Mouse (Mus musculus) c-Kit-positive CD71-positive TER-119-positive erythroid progenitor cells, embryonic 14.5 days (primary cell): ENCODE measurements at regions not wholly inside any gene's neighbourhood (a gene's known extent, or its start where the extent isn't known, plus 50 kb on each side); places are given as distances from the start of the nearest gene placed in this dataset.

Experiments used
- DNase-seq: peaks from one replicate; pipeline ENCODE4 v3.0.0-alpha.2; 2013; ENCODE audit warnings: low spot score

- DNase-seq = no peak
Measured at GRCm38 (mm10) chr16:95811092-95811491, 109.2 kb downstream of the Ets2 start.

GRCm38 (mm10) chr16:95809127-95809876 is 107.4 kb downstream of the Ets2 start:
- DNase-seq = no peak

- DNase-seq = no peak
Measured at GRCm38 (mm10) chr16:95806510-95806909, 104.6 kb downstream of the Ets2 start.

GRCm38 (mm10) chr16:95804199-95804598 is 102.3 kb downstream of the Ets2 start:
- no peak for DNase-seq

GRCm38 (mm10) chr16:95802641-95803040 is 100.8 kb downstream of the Ets2 start:
- DNase-seq = no peak

- no peak for DNase-seq
Measured at GRCm38 (mm10) chr16:95802207-95802606, 100.3 kb downstream of the Ets2 start.

GRCm38 (mm10) chr16:95800911-95801442 is 99.1 kb downstream of the Ets2 start:
- DNase-seq = no peak

- DNase-seq = no peak
Measured at GRCm38 (mm10) chr16:95798582-95798981, 96.7 kb downstream of the Ets2 start.

GRCm38 (mm10) chr16:95798099-95798498 is 96.2 kb downstream of the Ets2 start:
- no peak for DNase-seq

GRCm38 (mm10) chr16:95797141-95797540 is 95.3 kb downstream of the Ets2 start:
- DNase-seq = no peak

- DNase-seq = no peak
Measured at GRCm38 (mm10) chr16:95794876-95795275, 93.0 kb downstream of the Ets2 start.

GRCm38 (mm10) chr16:95794281-95794727 is 92.4 kb downstream of the Ets2 start:
- DNase-seq = no peak

- DNase-seq = no peak
Measured at GRCm38 (mm10) chr16:95790691-95791090, 88.8 kb downstream of the Ets2 start.

- DNase-seq = no peak
Measured at GRCm38 (mm10) chr16:95789548-95789947, 87.7 kb downstream of the Ets2 start.

- no peak for DNase-seq
Measured at GRCm38 (mm10) chr16:95781681-95782080, 79.8 kb downstream of the Ets2 start.

- DNase-seq = no peak
Measured at GRCm38 (mm10) chr16:95780431-95780830, 78.6 kb downstream of the Ets2 start.

GRCm38 (mm10) chr16:95778845-95779722 is 77.2 kb downstream of the Ets2 start:
- DNase-seq = no peak

GRCm38 (mm10) chr16:95778173-95778572 is 76.3 kb downstream of the Ets2 start:
- no peak for DNase-seq

GRCm38 (mm10) chr16:95776610-95777363 is 74.9 kb downstream of the Ets2 start:
- DNase-seq = no peak

GRCm38 (mm10) chr16:95776010-95776409 is 74.1 kb downstream of the Ets2 start:
- DNase-seq = no peak

GRCm38 (mm10) chr16:95775361-95775760 is 73.5 kb downstream of the Ets2 start:
- DNase-seq = no peak

- no peak for DNase-seq
Measured at GRCm38 (mm10) chr16:95773151-95773550, 71.3 kb downstream of the Ets2 start.
